Mouse (Mus musculus) regulatory T cell (primary cell): ENCODE measurements around the gene Bicdl2.

Source experiments
- in situ Hi-C: fragments of 300-600 bp; cut with MboI, MseI; formaldehyde crosslinking; loops from one replicate; pipeline ENCODE4 v1.15.1; 2025; ENCODE audit warnings: high pct_unique_total_duplicates

The Bicdl2 gene

DNA sequence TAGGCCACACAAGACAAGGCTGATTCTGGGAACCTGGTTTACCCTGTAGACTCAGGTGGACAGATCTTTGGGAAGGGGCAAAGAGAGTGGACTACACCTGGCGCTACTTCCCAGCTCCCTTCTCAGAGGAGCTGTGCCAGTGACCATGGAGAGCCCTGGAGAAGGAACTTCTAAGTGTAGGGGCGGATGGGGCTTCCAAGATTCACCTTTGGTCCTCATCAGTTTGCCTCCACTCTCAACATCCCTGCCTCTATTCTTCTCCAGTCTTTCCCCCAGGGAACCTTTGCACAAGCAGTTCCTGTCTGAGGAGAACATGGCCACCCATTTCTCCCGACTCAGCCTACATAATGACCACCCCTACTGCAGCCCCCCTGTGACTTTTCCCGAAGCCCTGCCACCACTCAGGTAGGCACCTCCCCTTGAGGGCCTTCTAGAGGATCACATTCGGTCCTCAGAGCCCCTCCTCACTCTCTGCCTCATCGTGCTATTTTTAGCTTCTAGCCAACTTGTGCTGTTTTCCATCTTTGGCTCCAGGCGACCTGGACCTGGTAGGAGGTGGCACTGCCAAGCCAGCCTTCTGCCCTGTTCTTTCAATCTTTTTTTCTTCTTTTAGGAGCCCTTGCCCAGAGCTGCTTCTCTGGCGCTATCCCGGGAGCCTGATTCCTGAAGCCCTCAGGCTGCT lies 14.1 kb downstream of the Bicdl2 start:
- in situ Hi-C loops = no loop called here

DNA sequence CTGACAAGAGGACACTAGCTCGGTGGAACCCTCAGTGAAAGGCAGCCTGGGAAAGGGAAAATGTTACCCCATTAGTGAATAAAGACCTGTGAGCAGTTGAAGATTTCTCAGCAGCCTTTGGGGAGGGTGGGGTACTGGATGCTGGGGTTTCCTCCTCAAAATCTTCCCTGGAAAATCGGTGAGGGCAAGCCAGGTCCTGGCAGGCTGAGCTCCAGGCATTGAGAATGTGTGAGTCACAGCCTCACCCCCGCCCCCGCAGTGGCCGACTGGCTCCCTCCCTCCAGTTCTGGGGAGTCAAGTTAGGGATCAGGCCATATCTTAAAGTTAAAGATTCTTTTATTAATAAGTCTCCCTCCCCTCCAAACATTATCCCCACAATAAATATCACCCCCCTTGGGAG lies 14.8 kb downstream of the Bicdl2 start:
- in situ Hi-C loops = no loop called here

DNA sequence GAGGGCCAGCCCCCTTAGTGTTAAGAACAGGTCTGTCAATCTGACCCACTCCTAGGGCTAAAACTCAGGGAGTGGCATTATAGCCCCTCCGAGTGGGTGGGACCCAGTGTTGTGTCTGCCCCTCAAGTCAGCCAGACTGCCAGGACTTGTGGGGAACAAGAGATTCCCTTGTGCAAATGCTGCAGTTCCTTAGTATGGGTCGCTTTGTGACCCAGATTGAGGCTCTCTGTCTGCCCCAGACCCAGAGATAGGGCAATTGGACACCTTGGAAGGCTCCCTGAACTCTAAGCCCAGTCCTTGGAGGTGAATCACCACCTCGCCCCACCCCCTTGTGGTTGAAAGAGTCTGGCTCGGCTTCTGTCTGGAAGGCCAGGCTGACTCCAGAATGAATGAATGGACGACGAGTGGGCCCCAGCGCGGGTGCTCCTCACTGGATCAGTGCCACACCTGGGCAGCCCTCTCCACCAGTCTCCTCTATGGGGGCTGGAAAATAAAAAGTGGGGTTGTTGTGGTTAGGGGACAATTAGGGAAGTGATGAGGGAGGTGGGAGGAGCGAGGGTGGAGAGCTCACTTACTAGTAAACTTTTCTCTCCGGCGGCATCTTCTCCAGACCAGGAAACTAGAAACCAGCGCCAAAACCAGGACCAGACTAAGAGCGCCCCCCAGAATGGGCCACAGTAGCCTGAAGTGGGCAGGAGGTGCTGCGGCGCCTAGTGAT lies 15.4 kb downstream of the Bicdl2 start:
- in situ Hi-C loops = no loop called here

DNA sequence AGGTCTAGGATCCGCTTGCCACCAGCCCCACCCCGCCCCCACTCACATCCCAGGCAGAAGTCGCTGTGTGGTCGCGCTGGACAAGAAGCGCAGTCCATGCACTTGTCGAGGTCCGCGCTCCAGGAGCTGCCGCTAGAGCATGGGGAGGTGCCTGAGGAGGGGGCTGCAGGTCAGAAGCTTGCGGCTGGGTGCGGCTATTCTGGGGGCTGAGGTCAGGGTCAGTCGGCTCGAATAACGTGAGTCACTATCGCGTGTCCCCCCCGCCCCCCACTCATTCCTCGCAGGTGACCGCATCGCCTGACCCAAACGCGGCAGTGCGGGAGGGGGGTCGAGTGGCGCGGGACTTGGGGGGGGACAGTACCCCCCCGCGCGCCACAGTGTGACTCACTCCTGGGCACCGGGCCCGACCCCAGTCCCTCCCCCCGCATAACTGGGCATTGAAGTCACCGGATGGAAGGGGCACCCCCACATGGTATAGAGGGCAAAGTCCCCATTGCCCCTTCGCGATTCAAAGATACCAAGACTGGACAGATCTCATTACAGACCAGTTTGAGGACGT lies 16.2 kb downstream of the Bicdl2 start:
- in situ Hi-C loops = no loop called here

DNA sequence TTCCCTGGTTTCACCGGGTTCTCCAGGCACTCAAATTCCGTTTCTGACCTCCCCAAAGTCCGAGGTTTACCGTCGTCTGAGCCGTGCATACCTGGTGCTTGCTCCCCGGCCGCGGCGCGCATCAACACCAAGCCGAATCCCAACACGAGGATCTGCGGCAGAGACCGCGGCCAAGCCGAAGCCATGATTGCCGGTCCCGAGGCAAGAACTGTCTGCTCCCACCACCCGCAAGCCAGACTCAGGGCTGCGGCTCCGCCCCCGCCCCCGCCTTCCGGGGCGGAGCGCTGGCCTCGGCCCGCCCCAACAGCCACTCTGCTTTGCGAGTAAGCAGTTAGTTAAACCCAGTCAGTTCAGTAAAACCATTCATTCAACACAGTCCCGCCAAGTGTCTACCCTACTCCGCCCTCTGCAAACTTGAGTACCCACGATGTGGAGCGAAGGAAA lies 17.0 kb downstream of the Bicdl2 start, which contains the start of gene Tnfrsf12a:
TSS of gene Tnfrsf12a (minus strand) at position 233 of the 444 bp plus-strand sequence.
- in situ Hi-C loops = no loop called here

DNA sequence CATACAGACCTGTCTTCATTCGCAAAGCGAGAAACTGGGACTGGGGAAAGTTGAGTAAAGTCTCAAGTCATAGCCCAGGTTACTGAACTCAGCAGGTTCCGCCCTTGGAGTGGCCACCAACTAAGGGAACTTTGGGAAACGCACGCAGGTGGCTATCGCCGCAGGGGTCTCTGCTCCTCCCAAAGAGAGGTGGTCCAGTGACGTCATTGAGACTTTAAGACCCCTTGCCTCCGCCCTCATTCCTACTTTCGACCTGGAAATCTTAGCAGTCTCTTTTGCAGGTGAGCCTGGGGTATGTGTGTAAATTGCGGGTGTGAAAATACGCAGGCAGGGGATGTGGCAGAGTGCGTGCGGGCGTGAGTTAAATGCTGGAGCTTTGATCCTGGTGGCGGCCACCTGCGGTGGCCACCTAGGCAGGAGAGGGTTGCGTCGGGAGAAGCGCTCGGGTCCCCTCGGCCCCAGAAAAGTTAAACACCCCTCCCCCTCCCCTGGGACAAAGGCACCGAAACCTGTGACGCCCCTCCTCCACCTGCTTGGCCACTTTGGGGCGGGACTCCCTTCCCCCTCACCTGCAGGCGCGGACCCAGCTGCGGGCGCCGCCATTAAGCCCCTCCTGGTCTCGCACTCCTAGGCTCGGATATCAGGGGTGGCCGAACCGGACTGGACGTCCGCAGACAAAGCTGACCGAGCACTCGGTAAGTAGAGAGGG lies 19.0 kb downstream of the Bicdl2 start, which contains the start of gene Cldn6:
TSS of gene Cldn6 (plus strand) at position 123 of the 709 bp plus-strand sequence.
- in situ Hi-C loops = no loop called here

DNA sequence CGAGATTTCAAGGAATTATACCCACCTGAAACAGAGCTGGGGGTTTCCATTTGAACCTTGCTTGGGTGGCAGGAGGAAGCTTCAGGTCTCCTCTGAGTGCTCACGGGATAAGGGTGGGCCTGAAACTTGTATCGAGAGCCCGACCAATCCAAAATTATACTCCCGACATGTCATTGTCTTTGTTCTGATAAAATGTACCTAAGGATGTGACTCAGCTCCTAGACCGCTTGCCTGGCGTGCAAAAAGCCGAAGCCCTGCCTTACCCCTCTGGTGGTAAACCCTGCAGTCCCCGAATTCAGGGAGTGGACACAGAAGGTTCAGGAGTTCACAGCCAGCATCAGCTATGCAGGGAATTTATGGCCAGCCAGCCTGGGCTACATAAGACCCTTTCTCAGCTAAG lies 20.0 kb downstream of the Bicdl2 start:
- in situ Hi-C loops = no loop called here

DNA sequence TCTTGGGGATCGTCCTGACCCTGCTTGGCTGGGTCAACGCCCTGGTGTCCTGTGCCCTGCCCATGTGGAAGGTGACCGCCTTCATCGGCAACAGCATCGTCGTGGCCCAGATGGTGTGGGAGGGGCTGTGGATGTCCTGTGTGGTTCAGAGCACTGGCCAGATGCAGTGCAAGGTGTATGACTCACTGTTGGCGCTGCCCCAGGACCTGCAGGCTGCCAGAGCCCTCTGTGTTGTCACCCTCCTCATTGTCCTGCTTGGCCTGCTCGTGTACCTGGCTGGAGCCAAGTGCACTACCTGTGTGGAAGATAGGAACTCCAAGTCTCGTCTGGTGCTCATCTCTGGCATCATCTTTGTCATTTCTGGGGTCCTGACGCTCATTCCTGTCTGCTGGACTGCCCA lies 20.8 kb downstream of the Bicdl2 start:
- in situ Hi-C loops = no loop called here

DNA sequence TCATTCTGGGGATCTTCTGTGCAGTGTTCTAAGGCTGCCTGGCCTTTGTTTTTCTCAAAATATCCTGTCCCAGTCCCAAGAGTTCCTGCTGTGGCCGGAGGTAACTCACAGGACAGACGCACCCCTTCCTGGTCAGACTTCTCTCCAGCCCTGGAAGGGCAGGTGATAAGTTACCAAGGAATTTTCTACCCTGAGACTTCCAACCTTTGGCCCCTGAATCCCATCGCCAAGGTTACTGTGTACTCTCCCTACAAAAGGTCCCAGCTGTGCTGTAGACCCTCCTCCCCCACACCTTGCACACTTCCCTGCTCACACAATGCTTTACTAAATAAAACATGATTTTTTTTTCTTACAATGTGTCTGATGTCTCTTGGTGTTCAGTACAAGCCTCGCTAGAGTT lies 21.8 kb downstream of the Bicdl2 start:
- in situ Hi-C loops = no loop called here

DNA sequence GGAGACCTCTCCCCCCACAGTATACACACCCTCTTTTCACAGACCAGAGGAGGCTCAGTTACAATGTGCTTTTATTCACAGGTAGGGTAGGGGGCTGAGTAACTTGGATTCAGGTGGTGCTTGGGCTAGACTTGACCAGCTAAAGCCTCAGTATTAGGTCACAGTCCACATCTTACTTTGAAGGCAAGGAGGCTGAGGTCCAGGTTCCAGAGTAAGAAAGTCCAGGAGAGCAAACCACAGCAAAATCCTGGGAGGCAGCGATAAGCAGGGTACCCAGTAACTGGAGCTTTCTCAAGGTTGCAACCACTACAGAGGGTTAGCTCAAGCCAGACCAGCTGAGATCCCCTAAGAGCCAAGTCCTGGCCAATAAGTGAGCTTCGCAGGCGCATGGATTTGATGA lies 22.2 kb downstream of the Bicdl2 start:
- in situ Hi-C loops = no loop called here

DNA sequence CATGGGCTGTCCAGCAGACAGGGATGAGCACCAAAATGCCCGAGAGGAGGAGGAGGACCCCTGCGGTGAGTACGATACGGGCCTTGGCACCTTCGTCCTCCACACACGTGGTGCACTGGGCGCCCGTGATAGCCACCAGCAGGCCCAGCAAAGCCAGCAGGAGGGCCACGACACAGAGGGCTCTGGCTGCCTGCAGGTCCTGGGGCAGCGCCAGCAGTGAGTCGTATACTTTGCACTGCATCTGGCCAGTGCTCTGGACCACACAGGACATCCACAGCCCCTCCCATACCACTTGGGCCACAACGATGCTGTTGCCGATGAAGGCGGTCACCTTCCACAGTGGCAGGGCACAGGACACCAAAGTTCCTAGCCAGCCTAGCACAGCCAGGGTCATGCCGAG lies 22.9 kb downstream of the Bicdl2 start:
- in situ Hi-C loops = no loop called here

DNA sequence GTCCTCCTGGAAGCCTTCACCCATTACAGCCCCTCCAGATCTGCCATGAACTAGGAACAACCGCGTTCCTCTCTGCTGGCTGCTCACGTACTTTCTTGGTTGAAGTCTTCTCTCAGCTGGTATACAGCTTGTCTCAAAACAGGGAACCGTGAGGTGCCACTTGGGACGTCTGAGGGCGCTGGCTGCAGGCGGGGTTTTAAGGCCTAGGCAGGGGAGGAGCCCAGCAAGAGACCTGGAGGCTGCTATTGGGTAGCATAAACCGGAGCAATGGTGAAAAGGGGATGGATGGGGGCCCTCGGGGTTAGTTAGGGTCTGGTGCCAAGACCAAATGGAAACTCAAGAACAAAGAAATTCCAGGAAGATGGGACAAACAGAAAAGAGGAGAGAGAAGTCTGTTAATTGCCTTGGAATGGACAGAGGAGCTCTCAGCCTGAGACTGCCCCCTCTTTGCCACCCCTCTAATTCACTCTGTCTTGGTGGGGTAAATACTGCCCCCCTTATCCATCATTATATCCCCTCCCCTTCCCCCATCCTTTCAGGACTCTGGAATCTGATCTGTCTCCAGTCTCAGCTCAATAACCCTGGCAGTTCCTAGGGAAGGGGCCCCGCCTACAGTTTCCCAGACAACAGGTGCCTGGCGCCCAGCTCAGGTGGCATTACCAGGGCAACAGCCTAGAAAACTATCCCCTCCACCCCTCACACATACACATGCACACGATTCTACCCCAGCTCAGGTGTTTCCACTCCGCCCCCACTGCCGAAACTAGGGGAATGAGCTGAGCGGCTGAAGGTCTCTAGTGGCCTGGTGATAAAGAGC lies 23.8 kb downstream of the Bicdl2 start, which contains the start of gene Cldn9:
TSS of gene Cldn9 (minus strand) at position 171 of the 817 bp plus-strand sequence.
- in situ Hi-C loops = no loop called here

DNA sequence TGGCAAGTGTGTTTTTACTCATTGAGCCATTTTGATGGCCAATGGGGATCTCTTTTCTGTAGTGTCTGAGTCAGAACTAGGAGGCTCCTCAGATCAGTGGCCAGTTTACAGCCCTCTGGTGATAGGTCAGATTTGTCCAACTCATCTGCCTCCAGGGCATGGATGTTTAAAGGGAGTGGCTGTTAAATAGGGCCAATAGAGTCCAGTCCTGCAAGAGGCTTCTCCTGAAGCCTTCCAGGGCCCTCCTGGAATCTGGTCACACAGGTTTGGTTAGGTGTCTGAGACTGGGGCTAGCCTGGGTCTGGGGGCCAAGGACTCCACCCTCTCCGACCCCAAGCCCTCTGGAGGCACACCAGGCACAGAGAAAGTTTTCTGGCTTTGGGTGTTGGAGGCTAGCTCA lies 34.2 kb downstream of the Bicdl2 start:
- in situ Hi-C loops = no loop called here

DNA sequence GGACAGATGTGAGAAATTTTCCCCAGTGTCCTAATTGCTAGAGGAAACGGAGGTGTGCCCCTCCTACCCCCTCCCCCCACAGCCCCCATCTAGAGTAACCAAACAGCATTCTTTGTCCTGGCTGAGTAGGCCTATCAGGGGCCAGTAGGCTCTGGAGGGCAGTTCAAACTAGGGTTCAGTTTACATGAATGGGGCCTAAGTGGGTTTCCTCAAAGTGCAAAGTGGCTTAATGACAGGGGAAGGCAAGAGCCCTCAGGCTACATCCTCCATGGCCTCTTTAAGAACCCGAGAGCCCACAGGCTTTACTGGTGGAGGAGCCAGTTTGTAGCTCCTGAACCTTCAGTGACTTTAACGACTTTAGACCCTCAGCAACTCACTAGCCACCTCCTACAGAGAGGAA lies 35.5 kb downstream of the Bicdl2 start:
- in situ Hi-C loops = no loop called here

DNA sequence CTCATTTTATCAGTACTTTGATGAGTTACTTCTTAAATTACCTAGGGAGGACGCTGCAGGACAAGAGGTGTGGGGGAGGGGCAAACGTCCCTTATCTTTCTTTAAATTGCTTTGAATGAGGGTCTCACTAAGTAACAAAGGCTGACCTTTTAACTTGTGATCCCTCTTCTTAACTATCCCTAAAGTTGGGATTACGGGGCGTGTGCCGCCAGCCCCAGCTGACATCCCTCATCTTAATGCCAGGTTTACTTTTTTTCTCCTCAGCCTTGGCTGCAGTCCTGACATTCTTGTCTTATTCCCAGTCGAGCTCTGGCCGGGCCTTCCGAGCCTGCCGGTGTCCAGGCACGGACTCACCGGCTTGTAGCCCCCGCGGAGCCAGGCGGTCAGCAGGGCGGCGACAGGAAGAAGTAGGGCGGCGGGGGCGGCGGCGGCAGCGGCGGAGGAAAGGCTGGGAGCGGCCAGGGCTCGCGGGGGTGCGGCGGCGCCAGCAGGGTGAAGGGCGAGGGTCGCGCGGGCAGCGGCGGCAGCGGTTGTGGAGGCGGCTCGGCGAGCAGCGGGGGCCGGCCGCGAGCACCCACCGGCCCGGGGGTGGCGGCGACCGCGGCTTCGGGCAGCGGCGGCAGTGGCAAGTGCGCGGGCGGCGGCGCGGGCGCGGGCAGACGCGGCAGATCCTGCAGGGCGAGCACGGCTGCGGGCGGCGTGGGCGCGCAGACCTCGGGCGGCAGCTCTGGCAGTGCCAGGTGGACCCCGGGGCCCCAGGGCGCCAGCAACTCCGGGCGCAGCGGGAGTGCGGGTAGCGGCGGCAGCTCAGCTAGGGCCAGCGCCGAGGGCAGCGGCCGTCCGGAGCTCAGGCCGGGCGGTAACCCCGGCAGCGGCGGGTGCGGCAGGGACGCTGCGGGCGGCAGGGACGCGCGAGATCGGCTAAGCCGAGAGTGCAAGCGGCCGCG lies 39.1 kb downstream of the Bicdl2 start:
- in situ Hi-C loops = no loop called here

DNA sequence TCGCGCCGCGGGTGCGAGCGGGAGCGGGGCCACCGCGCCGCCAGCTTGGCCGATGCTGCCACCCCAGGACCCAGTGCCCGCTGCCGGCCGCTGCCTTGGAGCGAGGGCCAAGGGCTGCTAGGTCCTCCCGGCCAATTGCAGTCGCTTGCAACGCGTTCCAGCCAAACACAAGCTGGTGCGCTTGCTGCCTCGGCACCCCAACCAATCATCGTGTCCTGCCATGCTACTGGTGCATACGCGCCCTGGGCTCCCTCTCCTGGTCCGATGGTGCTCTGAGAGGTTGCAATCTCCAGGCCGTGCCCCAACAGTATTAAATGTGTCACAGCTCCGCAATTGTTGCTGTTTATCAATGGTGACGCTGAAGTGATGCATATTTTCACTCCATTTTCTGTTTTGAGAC lies 39.8 kb downstream of the Bicdl2 start:
- in situ Hi-C loops = no loop called here

DNA sequence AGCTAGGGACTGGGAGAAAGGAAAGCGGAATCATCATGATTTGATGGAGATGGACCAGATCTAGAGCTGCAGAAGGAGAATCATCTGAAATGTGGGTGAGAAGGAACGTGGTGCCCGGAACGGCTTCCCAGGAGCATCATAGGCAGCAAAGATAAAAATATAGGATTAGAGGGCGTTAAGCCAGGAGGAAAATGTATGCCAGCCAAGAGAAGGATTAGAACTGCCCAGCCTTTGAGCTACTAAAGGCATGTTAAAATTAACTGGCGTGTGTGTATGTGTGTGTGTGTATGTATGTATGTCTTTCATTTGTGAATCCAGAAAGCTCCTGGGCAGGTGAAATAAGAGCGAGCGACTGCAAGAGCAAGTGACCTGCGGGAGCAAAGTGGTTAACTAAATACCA lies 43.0 kb downstream of the Bicdl2 start:
- in situ Hi-C loops = no loop called here

DNA sequence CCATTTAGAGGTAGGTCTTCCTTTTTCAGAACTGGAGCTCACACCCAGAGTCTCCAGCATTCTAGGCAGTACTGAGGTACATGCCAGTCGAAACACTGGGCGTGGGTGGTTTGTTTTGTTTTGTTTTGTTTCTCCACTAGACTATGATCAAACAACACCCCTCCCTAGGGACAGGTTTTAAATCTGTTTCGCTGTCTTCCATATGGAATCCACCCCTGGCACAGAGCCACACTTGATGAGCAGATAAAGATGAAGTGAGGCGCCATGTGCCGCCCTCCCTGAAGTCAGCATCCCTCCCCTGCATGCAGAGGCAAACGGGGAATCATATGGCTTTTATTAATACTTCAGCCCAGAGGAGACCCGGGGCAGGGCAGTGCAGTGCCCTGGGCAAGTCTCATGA lies 44.4 kb downstream of the Bicdl2 start:
- in situ Hi-C loops = loop anchor here (5.0 kb wide), 1 partner anchor 37 kb away; no protein-coding TSS in a partner anchor

DNA sequence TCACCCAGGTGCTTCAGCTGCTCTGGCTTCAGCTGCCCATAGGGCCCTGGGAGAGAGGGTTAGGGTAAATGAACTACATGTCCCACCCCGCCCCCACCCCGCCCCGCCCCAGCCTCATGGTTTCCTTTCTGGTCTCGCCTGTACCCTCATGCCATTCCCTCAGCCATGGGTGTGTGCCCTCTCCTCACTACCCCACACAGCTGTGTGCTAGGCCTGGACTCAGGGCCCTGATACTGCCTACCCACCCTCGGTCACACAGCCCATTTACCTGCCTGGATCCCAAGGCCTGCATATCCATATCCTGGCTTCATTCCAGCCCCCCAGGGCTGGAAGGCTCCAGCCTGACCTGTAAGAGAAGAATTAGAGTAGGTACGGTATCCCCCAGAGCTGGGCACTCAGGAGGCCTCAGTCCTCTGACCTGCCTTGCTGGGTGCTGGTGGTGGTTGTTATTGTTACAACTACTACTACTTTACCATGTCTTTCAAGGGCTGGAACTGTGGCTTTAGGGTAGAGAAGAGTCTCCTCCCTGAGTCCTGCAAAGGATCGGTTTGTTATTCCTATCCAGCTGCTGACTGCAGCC lies 45.3 kb downstream of the Bicdl2 start:
- in situ Hi-C loops = loop anchor here (5.0 kb wide), 1 partner anchor 38 kb away; no protein-coding TSS in a partner anchor

DNA sequence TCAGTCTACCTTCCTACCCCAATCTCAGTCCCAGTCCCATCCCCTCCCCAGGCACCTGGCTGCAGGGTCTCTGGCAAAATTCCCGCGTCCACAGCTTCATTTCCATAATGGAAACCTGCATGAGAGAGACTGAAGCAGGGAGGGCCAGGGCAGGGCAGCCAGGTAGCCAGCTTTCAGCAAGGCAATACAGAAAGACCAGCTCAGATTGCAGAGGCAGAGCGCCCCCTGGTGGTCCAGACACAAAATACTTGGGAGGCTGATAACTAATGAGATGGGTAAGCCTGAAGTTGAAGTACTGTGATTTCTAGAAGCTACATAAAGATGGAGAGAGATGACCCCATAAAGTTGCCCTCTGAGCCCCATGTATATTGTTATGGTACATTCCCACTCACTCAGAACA lies 45.9 kb downstream of the Bicdl2 start:
- in situ Hi-C loops = loop anchor here (5.0 kb wide), 1 partner anchor 39 kb away; no protein-coding TSS in a partner anchor
